Mouse (Mus musculus) kidney, postnatal 0 days (tissue): ENCODE data around the gene Hdac2. TPM values are rescaled to one million over a fixed set of nuclear protein-coding genes. Genes with fewer than 3 reads are reported as not detected.

ENCODE experiments used
- ATAC-seq: fragments of 200-750 bp; cut with Nextera tagmentation; replicated peaks from 2 replicates; pipeline ENCODE4 v1.8.0; 2017; ENCODE audit warnings: low read depth, moderate number of reproducible peaks, moderate TSS enrichment, moderate library complexity; ENCODE audit not compliant: low FRiP score
- DNase-seq: peaks from one replicate; pipeline ENCODE4 v3.0.0-alpha.2; 2016; ENCODE audit warnings: low spot score
- H3K27ac ChIP-seq: fragments of 300-500 bp; sonication (generic); 2 replicates; pipeline ENCODE4 v1.5.1; 2014; ENCODE audit warnings: mild to moderate bottlenecking
- H3K27me3 ChIP-seq: fragments of 300-500 bp; sonication (generic); 2 replicates; pipeline ENCODE4 v1.6.1; 2014; ENCODE audit warnings: low read length, mixed read lengths; ENCODE audit not compliant: insufficient read depth
- H3K36me3 ChIP-seq: fragments of 300-500 bp; sonication (generic); 2 replicates; pipeline ENCODE4 v1.6.1; 2014; ENCODE audit warnings: low read length, mixed read lengths; ENCODE audit not compliant: insufficient read depth
- H3K4me1 ChIP-seq: fragments of 300-500 bp; sonication (generic); replicated peaks from 2 replicates; pipeline ENCODE4 v1.6.1; 2014; ENCODE audit warnings: antibody characterized with exemption, low read length, mixed read lengths; ENCODE audit not compliant: insufficient read depth
- H3K4me2 ChIP-seq: fragments of 300-500 bp; sonication (generic); 2 replicates; pipeline ENCODE4 v1.6.1; 2014; ENCODE audit warnings: mild to moderate bottlenecking, low read length, moderate library complexity, mixed read lengths
- H3K4me3 ChIP-seq: fragments of 300-500 bp; sonication (generic); replicated peaks from 2 replicates; pipeline ENCODE4 v1.5.1; 2014; ENCODE audit warnings: low read depth, low read length
- H3K9ac ChIP-seq: fragments of 300-500 bp; sonication (generic); 2 replicates; pipeline ENCODE4 v1.6.1; 2014; ENCODE audit warnings: low read depth, low read length
- H3K9me3 ChIP-seq: fragments of 300-500 bp; sonication (generic); replicated peaks from 2 replicates; pipeline ENCODE4 v1.6.1; 2016; ENCODE audit warnings: low read length, inconsistent platforms, mixed read lengths
- CTCF ChIP-seq: IDR thresholded peaks from 2 replicates; pipeline ENCODE4 v1.5.1; 2016; ENCODE audit warnings: antibody characterized with exemption, low read depth, mild to moderate bottlenecking, moderate library complexity
- WGBS: fragments of 180-500 bp; shearing (Covaris S2); extraction: QIAGEN DNeasy Blood & Tissue Kit; methylation state at CpG from one replicate; pipeline ENCODE4 v1.1.7; 2014; 5-methylcytosine and 5-hydroxymethylcytosine counted together
- polyA plus RNA-seq: library from polyadenylated mRNA; unstranded; fragments of >200 nt; fragmentation: Nextera tagmentation; extraction: Ambion mirVana; gene quantifications from 2 replicates; pipeline ENCODE4 v1.2.1, GENCODE M21; 2015

The Hdac2 gene
- polyA plus RNA-seq, 1 experiment from 2014 or later: 180 TPM

DNA sequence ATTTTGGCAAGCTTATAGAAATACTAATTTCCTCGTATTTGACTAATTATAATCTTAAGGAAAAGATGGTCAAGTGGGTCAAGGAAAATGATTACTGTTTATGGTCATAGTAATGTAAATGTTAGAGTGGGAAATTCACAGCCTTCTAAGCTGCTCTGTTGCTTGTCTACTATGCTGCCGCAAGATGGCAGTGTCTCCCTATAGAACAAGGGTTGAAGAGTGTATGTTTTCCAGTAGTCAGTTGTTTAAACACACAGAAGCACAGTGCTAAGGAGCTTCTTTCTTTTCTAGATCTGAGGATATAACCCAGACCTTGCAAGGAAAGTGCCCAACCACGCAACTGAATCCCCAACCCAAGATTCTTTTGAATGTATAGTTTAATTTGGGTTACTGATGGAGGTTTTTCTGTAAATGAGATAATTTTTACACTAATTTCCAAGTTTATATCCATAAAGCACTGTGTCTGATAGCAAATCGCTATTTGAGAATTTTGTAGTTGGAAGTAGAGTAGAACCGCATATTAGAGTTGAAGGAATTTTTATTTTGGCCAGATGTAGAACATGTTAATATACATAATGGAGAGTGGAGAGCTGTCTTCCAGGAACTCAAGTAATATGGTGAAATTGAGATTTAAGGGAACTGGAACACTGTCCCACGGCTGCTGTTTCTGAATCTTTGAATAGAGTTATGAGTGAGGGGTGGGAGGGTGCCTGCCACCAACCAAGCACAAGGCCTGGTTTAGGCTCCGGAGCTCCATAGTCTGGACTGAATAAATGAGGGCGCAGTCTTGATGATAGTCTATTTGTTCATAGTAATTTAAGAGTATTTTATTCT, 40.1 kb downstream of the Hdac2 start:
- no peaks in the 10 kb centered on the region for H3K36me3 ChIP-seq
- no peak overlapping the region for H3K9ac ChIP-seq
- ATAC-seq (peak; percentile 76; the same call in 1 of the 2 replicates), DNase-seq (peak; percentile 90)
- no peak overlapping the region for H3K4me3 ChIP-seq
- H3K27me3 ChIP-seq: no peaks in the 10 kb centered on the region
- peak; percentile 95 for TF ChIP-seq CTCF
- H3K27ac ChIP-seq: no peak overlapping the region
- 55% methylated on average over 8 of the region's 8 CpGs for WGBS
- H3K4me2 ChIP-seq: no peak overlapping the region
- H3K4me1 ChIP-seq: no peaks in the 10 kb centered on the region
- no peaks in the 10 kb centered on the region for H3K9me3 ChIP-seq

DNA sequence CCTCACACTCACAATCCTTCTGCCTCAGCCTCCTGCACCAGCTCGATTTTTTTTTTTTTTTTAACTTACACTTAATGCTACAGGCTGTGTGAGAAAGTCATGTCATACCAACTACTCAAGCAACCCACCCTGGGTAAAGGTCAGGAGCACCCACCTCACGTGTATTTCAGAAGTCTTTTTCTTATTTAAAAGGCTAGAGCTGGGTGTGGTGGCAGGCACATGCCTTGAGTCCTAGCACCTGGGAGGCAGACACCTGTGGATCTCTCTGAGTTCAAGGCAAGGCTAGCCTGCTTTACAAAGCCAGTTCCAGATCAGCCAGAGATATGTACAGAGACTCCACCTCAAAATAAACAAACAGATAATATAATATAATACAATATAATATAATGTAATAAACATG, 41.4 kb downstream of the Hdac2 start:
- Histone ChIP-seq H3K4me1 (no peaks in the 10 kb centered on the region), H3K27me3 (no peaks in the 10 kb centered on the region), H3K4me3 (no peak overlapping the region), H3K27ac (no peak overlapping the region), H3K36me3 (no peaks in the 10 kb centered on the region), H3K4me2 (no peak overlapping the region), H3K9me3 (no peaks in the 10 kb centered on the region), H3K9ac (no peak overlapping the region)
- TF ChIP-seq CTCF: no peak
- 57% methylated on average over 2 of the region's 2 CpGs for WGBS
- no peak for ATAC-seq
- no peak for DNase-seq

DNA sequence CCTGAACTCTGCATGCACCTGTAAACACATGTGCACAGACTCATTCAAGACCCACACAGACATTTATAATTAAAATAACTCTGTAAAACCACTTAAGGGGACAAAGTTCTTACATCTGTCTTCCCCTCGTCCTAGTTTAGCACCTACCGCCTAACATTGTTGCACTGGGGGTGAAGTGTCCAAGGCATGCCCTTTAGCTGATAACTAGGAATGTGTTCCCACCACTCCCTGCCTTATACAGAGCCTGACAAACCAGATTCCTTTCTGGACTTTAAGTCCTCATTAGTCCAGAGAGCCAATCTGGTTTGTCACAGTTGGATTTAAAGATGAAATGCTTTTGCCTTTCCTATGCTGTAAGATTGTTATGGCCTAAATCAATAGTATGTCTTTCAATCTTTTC, 41.9 kb downstream of the Hdac2 start:
- 79% methylated on average over 2 of the region's 2 CpGs for WGBS
- ATAC-seq: no peak

DNA sequence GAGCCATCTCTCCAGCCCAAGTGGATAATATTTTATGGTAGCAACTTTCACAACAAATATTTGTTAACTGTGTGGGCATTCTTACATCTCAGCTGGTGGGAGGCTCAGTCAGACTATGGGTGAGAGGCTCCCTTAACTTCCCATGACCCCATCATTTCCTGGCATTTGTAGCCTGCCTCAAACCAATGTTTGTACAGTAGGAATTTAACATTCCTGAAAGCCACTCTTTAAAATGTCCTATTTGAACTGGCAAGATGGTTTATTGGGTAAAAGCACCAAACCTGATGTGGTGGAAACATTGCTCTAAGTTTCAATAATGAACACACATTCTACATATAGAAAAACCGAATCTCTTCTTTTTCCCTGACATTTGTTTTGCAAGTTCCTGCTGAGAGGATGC, 50.0 kb downstream of the Hdac2 start:
- Histone ChIP-seq H3K36me3 (no peaks in the 10 kb centered on the region), H3K4me2 (no peak overlapping the region), H3K4me3 (no peak overlapping the region), H3K9ac (no peak overlapping the region), H3K9me3 (no peaks in the 10 kb centered on the region), H3K4me1 (no peaks in the 10 kb centered on the region), H3K27me3 (no peaks in the 10 kb centered on the region), H3K27ac (no peak overlapping the region)
- DNase-seq (no peak), ATAC-seq (no peak)
- WGBS: 54% methylated on average over 1 of the region's 1 CpGs
- TF ChIP-seq CTCF: no peak

More for the DNA sequence above, 41.9 kb downstream of the Hdac2 start:
- Histone ChIP-seq H3K4me3 (no peak overlapping the region), H3K9ac (no peak overlapping the region), H3K36me3 (no peaks in the 10 kb centered on the region), H3K4me1 (no peaks in the 10 kb centered on the region), H3K4me2 (no peak overlapping the region), H3K9me3 (no peaks in the 10 kb centered on the region), H3K27me3 (no peaks in the 10 kb centered on the region), H3K27ac (no peak overlapping the region)
- DNase-seq: no peak
- no peak for TF ChIP-seq CTCF

DNA sequence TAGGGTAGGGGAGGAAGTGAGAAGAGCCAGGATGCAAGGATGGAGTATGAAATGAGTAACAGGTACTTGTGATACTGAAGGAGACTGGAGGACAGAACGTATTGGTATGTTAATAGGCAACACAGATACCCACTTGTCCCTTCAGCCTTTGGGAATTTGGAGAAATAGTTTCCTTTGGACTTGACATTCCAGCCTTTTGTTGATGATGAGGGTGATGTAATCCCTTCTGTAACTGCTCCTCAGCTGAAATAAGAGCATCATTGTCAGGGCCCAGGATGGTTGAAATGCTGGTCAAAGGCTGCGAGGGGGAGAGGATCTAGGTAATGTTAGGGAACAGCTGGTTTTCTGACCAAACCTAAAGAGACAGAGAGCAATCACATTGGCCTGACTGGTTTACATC, 54.3 kb downstream of the Hdac2 start:
- Histone ChIP-seq H3K27ac (no peak overlapping the region), H3K9me3 (no peaks in the 10 kb centered on the region), H3K4me2 (no peak overlapping the region), H3K4me1 (no peaks in the 10 kb centered on the region), H3K36me3 (no peaks in the 10 kb centered on the region), H3K9ac (no peak overlapping the region), H3K4me3 (no peak overlapping the region), H3K27me3 (no peaks in the 10 kb centered on the region)
- DNase-seq (no peak), ATAC-seq (no peak)
- TF ChIP-seq CTCF: no peak
- 89% methylated on average over 2 of the region's 2 CpGs for WGBS

DNA sequence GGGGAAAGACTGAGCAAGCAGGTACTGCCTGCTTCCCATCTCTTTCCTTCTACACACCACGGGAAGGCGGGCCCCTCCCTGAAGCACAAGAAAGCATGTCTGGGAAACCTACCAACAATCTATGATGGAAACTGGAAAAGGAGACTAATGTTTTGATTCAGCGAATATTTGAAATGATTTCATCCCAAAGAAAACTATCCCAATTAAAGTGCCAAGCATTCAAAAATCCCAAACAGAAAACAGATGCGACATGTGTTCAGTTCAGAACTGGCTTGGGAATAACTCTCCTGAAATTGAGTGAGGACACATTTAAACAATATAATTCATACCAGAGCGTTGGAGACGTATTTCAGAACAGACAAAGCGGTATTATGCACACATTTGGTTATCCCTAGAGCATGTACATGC, 60.8 kb downstream of the Hdac2 start:
- H3K27me3 ChIP-seq: no peaks in the 10 kb centered on the region
- H3K4me2 ChIP-seq: no peak overlapping the region
- DNase-seq (peak; percentile 22), ATAC-seq (no peak)
- H3K27ac ChIP-seq: no peak overlapping the region
- TF ChIP-seq CTCF: no peak
- no peak overlapping the region for H3K4me3 ChIP-seq
- H3K9ac ChIP-seq: no peak overlapping the region
- no peaks in the 10 kb centered on the region for H3K36me3 ChIP-seq
- no peaks in the 10 kb centered on the region for H3K9me3 ChIP-seq
- WGBS: 74% methylated on average over 7 of the region's 7 CpGs
- H3K4me1 ChIP-seq: no peaks in the 10 kb centered on the region
